Mouse (Mus musculus): ENCODE measurements around the gene Gp1bb. TPM values are rescaled to one million over a fixed set of nuclear protein-coding genes. Genes with fewer than 3 reads are reported as not detected.

Gp1bb gene
- polyA plus RNA-seq (2011; ENCODE audit: insufficient read depth, insufficient read length, low replicate concordance, missing spikeins), result 50.4 and 84.3 TPM in 2 replicates

DNA sequence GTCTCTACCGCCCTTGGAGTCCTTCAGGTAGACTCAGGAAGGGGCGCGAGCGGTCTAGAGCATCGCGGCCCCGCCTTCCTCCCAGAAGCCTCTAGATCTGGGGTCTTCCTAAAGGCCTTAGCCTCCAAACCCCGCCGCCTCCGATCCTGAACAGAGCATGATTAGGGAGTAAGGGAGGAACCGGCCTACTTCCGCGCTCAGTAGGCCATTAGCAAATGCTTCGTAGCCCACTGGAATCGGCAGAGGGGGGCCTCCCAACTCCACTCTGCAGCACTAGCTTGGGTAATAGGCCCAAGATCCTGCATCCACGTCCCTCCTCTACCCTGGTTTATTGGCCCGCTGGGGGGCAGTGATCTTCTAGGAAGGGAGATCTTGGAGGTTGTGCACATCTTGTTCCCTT is at the start of gene Gp1bb:
Gp1bb (minus strand) TSS at position 385 of the 400 bp plus-strand sequence.
- WGBS, result 9% methylated on average over 17 of the region's 17 CpGs
- H3K4me3 ChIP-seq (replicated peaks; ENCODE audit: control insufficient read depth, low read depth, low read length), result no peak within 1 kb of the TSS
- TF ChIP-seq CTCF (IDR thresholded peaks at IDR 0.05; ENCODE audit: control insufficient read depth, insufficient read depth, low read length) (no peak), POLR2A (IDR thresholded peaks at IDR 0.05; ENCODE audit: borderline replicate concordance, control insufficient read depth, low read depth, low read length) (no peak)
- H3K4me1 ChIP-seq (ENCODE audit: control insufficient read depth, insufficient read depth, low read length), result peaks cover 5% of the 10 kb centered on the region
- H3K27ac ChIP-seq (ENCODE audit: control insufficient read depth, insufficient read depth, low read depth, low read length, poor library complexity), result peak within 1 kb of the TSS; percentile 13

DNA sequence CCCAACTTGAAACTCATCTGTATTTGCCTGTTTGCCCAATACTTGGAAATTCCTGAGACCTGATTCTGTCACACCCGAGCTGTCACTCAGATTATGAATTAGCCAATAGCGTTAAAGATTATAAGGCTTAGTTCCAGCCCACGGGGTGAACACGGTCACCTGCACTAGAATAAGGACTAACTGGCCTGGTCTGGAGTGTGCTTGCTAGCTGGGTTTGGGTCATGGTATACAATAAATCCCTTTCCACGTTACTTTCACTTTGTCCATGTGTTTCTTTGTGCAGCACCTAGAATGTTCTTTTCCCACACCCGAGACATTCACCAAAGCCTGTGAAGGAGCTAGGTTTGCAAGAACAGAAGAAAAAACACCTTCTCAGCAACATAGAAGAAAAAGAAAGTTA is 47.7 kb upstream of the Gp1bb start:
- WGBS, result 74% methylated on average over 6 of the region's 6 CpGs
- Histone ChIP-seq H3K4me1 (ENCODE audit: control insufficient read depth, insufficient read depth, low read length) (peaks cover 1% of the 10 kb centered on the region), H3K27ac (ENCODE audit: control insufficient read depth, insufficient read depth, low read depth, low read length, poor library complexity) (no peak overlapping the region), H3K4me3 (replicated peaks; ENCODE audit: control insufficient read depth, low read depth, low read length) (no peak overlapping the region)
- TF ChIP-seq CTCF (IDR thresholded peaks at IDR 0.05; ENCODE audit: control insufficient read depth, insufficient read depth, low read length) (no peak), POLR2A (IDR thresholded peaks at IDR 0.05; ENCODE audit: borderline replicate concordance, control insufficient read depth, low read depth, low read length) (no peak)

DNA sequence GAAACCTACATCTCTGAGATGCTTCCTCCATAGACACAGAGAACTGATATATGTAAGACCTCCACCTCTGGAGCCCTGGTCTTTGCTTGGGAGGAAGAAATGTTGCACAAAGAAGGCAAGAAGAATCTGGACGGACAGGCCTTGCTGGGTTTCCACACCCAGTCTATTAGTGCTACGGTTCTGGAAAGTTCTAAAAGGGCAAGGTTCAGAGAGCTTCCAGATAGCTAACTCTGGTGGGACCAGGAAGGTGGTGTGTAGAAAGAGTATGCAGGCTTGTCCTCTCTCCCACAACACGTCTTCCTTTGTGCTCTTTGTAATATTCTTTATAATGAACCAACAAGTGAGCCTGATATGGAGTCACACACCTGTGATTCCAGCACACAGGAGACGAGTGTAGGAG is 36.4 kb upstream of the Gp1bb start:
- H3K27ac ChIP-seq (ENCODE audit: control insufficient read depth, insufficient read depth, low read depth, low read length, poor library complexity), result no peak overlapping the region
- H3K4me3 ChIP-seq (replicated peaks; ENCODE audit: control insufficient read depth, low read depth, low read length), result no peak overlapping the region
- TF ChIP-seq CTCF (IDR thresholded peaks at IDR 0.05; ENCODE audit: control insufficient read depth, insufficient read depth, low read length) (no peak), POLR2A (IDR thresholded peaks at IDR 0.05; ENCODE audit: borderline replicate concordance, control insufficient read depth, low read depth, low read length) (no peak)
- 63% methylated on average over 4 of the region's 4 CpGs for WGBS
- peaks cover 5% of the 10 kb centered on the region; the same call in 1 of the 2 replicates for H3K4me1 ChIP-seq (ENCODE audit: control insufficient read depth, insufficient read depth, low read length)

DNA sequence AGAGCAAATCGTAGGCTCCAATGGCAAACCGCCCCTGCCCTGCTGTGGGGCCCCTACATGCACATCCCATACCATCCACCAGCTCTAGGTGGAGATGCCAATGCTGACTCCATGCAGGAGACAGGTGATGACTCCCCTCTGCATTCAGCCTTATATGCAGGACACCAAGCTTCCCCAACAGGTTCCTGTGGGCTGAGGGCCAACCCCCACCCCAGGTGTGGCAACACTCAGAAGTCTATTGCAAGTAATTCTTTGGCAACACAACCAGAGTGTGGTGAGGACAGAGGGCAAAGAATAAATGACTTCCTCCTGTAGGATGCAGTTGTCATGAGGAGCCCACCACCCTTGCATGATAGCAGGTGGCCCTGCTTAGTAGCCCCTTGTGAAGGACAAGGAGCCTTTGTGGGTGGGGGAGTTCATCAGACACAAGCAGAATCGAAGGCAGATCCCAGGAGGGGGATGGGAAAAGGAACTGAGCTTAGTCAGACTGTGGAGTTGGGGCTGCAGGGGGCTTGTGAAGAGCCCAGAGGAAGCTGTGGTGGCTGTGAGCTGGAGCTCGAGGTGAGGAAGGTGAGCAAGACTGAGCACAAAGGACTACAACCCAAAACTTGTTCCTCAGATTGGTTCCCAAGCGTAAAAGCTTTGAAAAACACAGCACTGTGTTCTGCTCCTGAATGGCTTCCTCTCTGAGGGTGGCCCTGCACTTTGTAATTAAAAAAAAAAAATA is 33.3 kb upstream of the Gp1bb start:
- Histone ChIP-seq H3K27ac (ENCODE audit: control insufficient read depth, insufficient read depth, low read depth, low read length, poor library complexity) (peak overlapping the region; percentile 85), H3K4me3 (replicated peaks; ENCODE audit: control insufficient read depth, low read depth, low read length) (peak overlapping the region; percentile 17), H3K4me1 (ENCODE audit: control insufficient read depth, insufficient read depth, low read length) (peaks cover 5% of the 10 kb centered on the region; the same call in 1 of the 2 replicates)
- TF ChIP-seq CTCF (IDR thresholded peaks at IDR 0.05; ENCODE audit: control insufficient read depth, insufficient read depth, low read length), result no peak
- no peak for TF ChIP-seq POLR2A (IDR thresholded peaks at IDR 0.05; ENCODE audit: borderline replicate concordance, control insufficient read depth, low read depth, low read length)
- WGBS, result 15% methylated on average over 5 of the region's 5 CpGs

DNA sequence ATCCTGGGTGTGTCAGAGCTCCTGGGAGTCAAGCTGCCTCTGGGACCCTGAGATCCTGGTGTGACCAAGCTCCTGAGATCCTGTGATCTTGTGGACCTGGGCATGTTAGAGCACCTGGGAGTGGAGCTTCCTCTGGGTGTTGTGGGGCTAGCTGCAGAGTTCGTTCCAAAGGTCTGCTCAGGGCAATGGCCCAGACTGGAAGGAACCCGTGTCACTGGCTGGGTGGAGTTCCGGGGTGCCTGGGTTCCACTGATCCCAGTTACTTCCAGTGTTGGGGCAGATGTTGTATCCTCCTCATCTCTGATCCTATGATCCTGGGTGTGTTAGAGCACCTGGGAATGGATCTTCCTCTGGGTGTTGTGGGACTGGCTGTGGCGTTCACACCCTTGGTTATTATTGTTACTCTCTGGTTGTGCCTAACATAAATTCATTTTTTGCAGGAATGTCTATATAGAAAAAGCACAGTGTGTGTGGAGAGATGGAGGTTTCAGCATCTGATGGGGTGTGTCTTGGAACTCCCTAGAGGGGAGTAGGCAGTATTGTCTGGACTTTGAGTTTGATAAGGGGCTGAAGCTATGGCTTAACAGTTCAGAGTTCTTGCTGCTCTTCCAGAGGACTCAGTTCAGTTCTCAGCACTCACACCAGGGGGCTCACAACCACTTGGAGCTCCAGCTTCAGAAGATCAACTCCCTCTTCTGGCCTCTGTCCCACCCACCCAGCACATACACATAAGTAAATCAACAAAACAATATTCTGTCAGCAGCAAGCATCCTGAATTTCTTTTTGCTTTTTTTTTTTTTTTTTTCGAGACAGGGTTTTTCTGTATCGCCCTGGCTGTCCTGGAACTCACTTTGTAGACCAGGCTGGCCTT is 31.3 kb upstream of the Gp1bb start:
- Histone ChIP-seq H3K4me1 (ENCODE audit: control insufficient read depth, insufficient read depth, low read length) (peaks cover 5% of the 10 kb centered on the region; the same call in 1 of the 2 replicates), H3K27ac (ENCODE audit: control insufficient read depth, insufficient read depth, low read depth, low read length, poor library complexity) (no peak overlapping the region), H3K4me3 (replicated peaks; ENCODE audit: control insufficient read depth, low read depth, low read length) (no peak overlapping the region)
- TF ChIP-seq CTCF (IDR thresholded peaks at IDR 0.05; ENCODE audit: control insufficient read depth, insufficient read depth, low read length), result 0 out of 2 replicates have a peak, but pooled peaks have one; percentile 9
- no peak for TF ChIP-seq POLR2A (IDR thresholded peaks at IDR 0.05; ENCODE audit: borderline replicate concordance, control insufficient read depth, low read depth, low read length)
- WGBS, result 75% methylated on average over 6 of the region's 6 CpGs

DNA sequence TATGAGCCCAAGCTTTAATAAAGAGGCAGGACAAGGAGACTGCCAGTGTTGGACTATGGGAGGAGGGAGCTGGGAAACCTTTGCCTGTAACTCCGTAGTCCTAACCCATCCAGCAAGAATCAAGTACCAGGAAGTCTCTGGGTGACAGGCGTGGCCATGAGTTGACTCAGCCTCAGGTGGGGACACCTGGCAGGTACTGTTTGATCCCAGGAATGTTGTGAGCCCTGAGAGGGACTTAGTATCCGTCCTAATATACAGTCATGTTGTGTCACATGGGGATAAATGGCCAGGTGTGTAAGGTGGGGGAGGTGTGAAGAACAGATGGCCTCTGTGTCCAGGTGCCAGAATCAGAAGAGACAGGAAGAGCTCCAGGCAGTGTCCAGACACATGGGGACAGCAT is 26.9 kb upstream of the Gp1bb start:
- Histone ChIP-seq H3K27ac (ENCODE audit: control insufficient read depth, insufficient read depth, low read depth, low read length, poor library complexity) (no peak overlapping the region), H3K4me1 (ENCODE audit: control insufficient read depth, insufficient read depth, low read length) (peaks cover under 1% of the 10 kb centered on the region; the same call in 1 of the 2 replicates), H3K4me3 (replicated peaks; ENCODE audit: control insufficient read depth, low read depth, low read length) (no peak overlapping the region)
- TF ChIP-seq POLR2A (IDR thresholded peaks at IDR 0.05; ENCODE audit: borderline replicate concordance, control insufficient read depth, low read depth, low read length) (no peak), CTCF (IDR thresholded peaks at IDR 0.05; ENCODE audit: control insufficient read depth, insufficient read depth, low read length) (no peak)
- 74% methylated on average over 3 of the region's 3 CpGs for WGBS

DNA sequence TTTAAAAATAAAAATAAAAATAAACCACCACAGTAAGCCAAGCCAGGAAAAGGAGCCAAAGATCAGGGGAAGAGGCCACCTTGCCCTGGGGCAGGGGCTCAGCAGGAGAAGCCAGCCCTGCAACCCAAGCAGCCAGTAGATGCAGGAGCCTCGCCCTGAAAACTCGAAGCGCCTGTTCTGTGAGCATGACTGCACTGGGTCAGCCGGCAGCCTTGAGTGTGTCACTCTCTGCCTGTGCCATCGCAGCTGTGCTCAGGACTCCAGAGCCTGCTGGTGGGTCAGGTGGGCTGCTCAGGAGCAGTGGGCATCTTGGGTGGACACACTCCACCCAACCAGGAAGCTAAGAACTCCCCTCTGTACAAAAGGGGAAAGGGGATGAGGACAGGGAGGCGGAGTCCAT is 23.1 kb upstream of the Gp1bb start:
- TF ChIP-seq POLR2A (IDR thresholded peaks at IDR 0.05; ENCODE audit: borderline replicate concordance, control insufficient read depth, low read depth, low read length) (no peak), CTCF (IDR thresholded peaks at IDR 0.05; ENCODE audit: control insufficient read depth, insufficient read depth, low read length) (no peak)
- 83% methylated on average over 6 of the region's 6 CpGs for WGBS
- Histone ChIP-seq H3K27ac (ENCODE audit: control insufficient read depth, insufficient read depth, low read depth, low read length, poor library complexity) (no peak overlapping the region), H3K4me1 (ENCODE audit: control insufficient read depth, insufficient read depth, low read length) (peaks cover 3% of the 10 kb centered on the region), H3K4me3 (replicated peaks; ENCODE audit: control insufficient read depth, low read depth, low read length) (no peak overlapping the region)

DNA sequence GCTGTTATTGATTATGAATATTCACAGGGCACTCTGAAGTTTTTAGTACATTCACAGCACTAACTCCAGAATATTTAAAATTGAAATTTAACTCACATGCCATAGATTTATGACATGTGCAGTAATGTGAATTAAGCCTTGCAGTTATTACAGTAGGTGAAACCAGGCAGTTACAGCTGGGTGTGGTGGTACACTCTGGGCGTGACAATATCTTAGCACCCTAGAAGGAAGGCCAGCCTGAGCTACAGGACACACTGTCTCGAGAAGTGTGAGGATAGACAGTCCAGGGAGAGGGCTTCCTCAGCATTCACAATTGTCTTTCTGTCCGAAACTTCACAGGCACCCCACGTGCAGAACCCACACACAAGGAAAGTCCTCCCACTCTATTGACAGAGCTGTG is 22.3 kb upstream of the Gp1bb start:
- no peak overlapping the region for H3K27ac ChIP-seq (ENCODE audit: control insufficient read depth, insufficient read depth, low read depth, low read length, poor library complexity)
- no peak overlapping the region for H3K4me3 ChIP-seq (replicated peaks; ENCODE audit: control insufficient read depth, low read depth, low read length)
- peaks cover 3% of the 10 kb centered on the region for H3K4me1 ChIP-seq (ENCODE audit: control insufficient read depth, insufficient read depth, low read length)
- TF ChIP-seq CTCF (IDR thresholded peaks at IDR 0.05; ENCODE audit: control insufficient read depth, insufficient read depth, low read length) (no peak), POLR2A (IDR thresholded peaks at IDR 0.05; ENCODE audit: borderline replicate concordance, control insufficient read depth, low read depth, low read length) (no peak)
- WGBS, result 64% methylated on average over 4 of the region's 4 CpGs

All from bone marrow, adult 2 months (tissue).